Mouse (Mus musculus): ENCODE results near the gene Agbl1. TPM values are rescaled to one million over a fixed set of nuclear protein-coding genes. Genes with fewer than 3 reads are reported as not detected.

The Agbl1 gene
- polyA plus RNA-seq, 1 experiment from 2014 or later = 0.11 TPM

DNA sequence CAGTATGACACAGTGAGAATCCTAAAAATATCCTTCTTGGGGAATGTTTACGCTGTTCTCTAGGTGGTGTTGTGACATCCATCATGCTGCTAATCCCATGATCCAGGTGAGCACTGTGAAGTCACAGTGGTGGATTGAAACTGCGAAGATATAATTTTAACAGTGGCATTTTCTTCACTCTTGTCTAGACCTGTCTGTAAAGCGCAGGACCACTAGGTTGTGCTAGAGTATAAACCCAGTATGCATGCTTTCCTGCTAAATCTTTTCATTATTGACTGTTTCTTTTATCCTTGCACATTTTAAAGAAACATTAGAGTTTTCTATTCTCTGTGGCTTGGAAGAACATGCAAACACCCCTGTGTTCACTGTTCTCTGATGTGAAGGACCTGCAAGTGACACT is 57.8 kb downstream of the Agbl1 start:
- Histone ChIP-seq H3K9ac (no peak overlapping the region), H3K4me2 (replicated peaks) (no peak overlapping the region), H3K27ac (no peak overlapping the region), H3K36me3 (no peaks in the 10 kb centered on the region), H3K4me1 (no peaks in the 10 kb centered on the region), H3K9me3 (no peaks in the 10 kb centered on the region), H3K4me3 (no peak overlapping the region), H3K27me3 (no peaks in the 10 kb centered on the region)
- WGBS = 76% methylated on average over 3 of the region's 3 CpGs
- ATAC-seq (ENCODE audit: low FRiP score, low read depth) = no peak

DNA sequence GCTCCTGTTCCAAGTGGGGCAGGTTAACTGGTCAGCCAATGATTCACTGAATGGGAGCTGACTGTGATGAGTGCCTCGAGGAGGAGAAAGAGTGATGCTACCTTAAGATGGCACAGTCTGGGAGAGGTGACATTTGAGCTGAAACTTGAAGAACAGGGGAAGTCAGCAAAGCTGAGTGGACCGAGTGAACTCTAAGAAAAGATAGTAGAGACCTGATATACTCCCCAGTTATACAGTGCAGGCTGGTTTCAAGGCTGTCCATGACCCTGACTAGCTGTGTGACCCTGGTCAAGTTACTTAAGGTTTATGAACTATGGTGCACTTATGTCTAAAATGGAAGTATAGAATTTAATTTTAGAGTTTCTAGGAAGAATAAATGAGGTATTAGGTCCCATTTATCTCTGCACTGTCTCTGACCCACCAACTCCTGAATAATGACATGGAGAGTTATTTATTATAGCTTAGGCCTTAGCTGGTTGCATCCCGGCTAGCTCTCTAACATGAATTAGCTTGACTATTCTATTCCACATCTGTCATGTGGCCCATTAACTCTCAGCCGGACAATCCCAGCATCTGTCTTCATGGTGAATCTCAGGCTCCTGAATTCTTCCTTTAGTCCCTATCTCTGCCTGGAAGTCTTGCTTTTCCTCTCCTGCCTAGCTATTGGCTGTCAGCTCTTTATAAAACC is 92.3 kb downstream of the Agbl1 start:
- Histone ChIP-seq H3K27ac (no peak overlapping the region), H3K36me3 (no peaks in the 10 kb centered on the region), H3K4me3 (no peak overlapping the region), H3K27me3 (no peaks in the 10 kb centered on the region), H3K4me2 (replicated peaks) (no peak overlapping the region), H3K9ac (no peak overlapping the region), H3K4me1 (no peaks in the 10 kb centered on the region), H3K9me3 (no peaks in the 10 kb centered on the region)
- no peak for ATAC-seq (ENCODE audit: low FRiP score, low read depth)
- 80% methylated on average over 4 of the region's 4 CpGs for WGBS

DNA sequence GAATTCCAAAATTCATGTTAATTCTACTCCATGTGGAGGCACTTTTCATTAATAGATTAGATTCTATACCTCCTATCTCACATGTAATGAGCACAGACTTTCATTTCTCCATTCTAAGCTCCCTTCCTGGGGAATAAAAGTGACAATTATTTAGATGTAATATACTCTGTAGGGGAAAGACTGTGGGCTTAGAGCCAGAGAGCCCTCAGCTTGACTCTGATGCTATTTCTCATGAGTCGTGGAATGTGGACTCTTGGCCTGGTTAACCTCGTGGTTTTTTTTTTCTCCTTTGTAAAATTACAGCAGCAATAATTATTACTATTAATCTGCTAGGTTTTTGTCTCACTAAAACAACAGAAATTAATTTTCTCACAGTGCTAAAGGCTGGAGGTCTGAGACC is 96.4 kb downstream of the Agbl1 start:
- 68% methylated on average over 2 of the region's 2 CpGs for WGBS
- no peak overlapping the region for H3K9ac ChIP-seq
- no peak for ATAC-seq (ENCODE audit: low FRiP score, low read depth)
- H3K4me3 ChIP-seq = no peak overlapping the region
- H3K4me1 ChIP-seq = no peaks in the 10 kb centered on the region
- no peaks in the 10 kb centered on the region for H3K27me3 ChIP-seq
- no peak overlapping the region for H3K4me2 ChIP-seq (replicated peaks)
- no peaks in the 10 kb centered on the region for H3K36me3 ChIP-seq
- H3K9me3 ChIP-seq = no peaks in the 10 kb centered on the region
- no peak overlapping the region for H3K27ac ChIP-seq

- 87% methylated on average over 4 of the region's 4 CpGs for WGBS
- no peak for ATAC-seq (ENCODE audit: low FRiP score, low read depth)
These were observed 109.6 kb downstream of the Agbl1 start for GRCm38 (mm10) chr7:76339308-76339707.

GRCm38 (mm10) chr7:76341601-76342000 is 111.9 kb downstream of the Agbl1 start:
- WGBS = 91% methylated on average over 1 of the region's 1 CpGs

More at GRCm38 (mm10) chr7:76339308-76339707, 109.6 kb downstream of the Agbl1 start:
- Histone ChIP-seq H3K36me3 (no peaks in the 10 kb centered on the region), H3K4me2 (replicated peaks) (no peak overlapping the region), H3K9me3 (no peaks in the 10 kb centered on the region), H3K27me3 (no peaks in the 10 kb centered on the region), H3K9ac (no peak overlapping the region), H3K4me3 (no peak overlapping the region), H3K4me1 (no peaks in the 10 kb centered on the region), H3K27ac (no peak overlapping the region)

GRCm38 (mm10) chr7:76353469-76353868 is 123.8 kb downstream of the Agbl1 start:
- no peak overlapping the region for H3K9ac ChIP-seq
- H3K4me2 ChIP-seq (replicated peaks) = no peak overlapping the region
- H3K36me3 ChIP-seq = no peaks in the 10 kb centered on the region
- H3K4me1 ChIP-seq = no peaks in the 10 kb centered on the region
- H3K27ac ChIP-seq = no peak overlapping the region
- H3K27me3 ChIP-seq = no peaks in the 10 kb centered on the region
- no peak for ATAC-seq (ENCODE audit: low FRiP score, low read depth)
- no peaks in the 10 kb centered on the region for H3K9me3 ChIP-seq
- WGBS = 39% methylated on average over 10 of the region's 10 CpGs
- no peak overlapping the region for H3K4me3 ChIP-seq

More at GRCm38 (mm10) chr7:76341601-76342000, 111.9 kb downstream of the Agbl1 start:
- Histone ChIP-seq H3K9me3 (no peaks in the 10 kb centered on the region), H3K36me3 (no peaks in the 10 kb centered on the region), H3K4me1 (no peaks in the 10 kb centered on the region), H3K27ac (no peak overlapping the region), H3K4me3 (no peak overlapping the region), H3K4me2 (replicated peaks) (no peak overlapping the region), H3K9ac (no peak overlapping the region), H3K27me3 (no peaks in the 10 kb centered on the region)
- ATAC-seq (ENCODE audit: low FRiP score, low read depth) = no peak

GRCm38 (mm10) chr7:76354510-76354909 is 124.8 kb downstream of the Agbl1 start:
- no peak for ATAC-seq (ENCODE audit: low FRiP score, low read depth)
- H3K36me3 ChIP-seq = no peaks in the 10 kb centered on the region
- H3K27me3 ChIP-seq = 0 out of 2 replicates have a peak, but pooled peaks cover 2% of the 10 kb centered on the region
- no peak overlapping the region for H3K27ac ChIP-seq
- no peak overlapping the region for H3K9ac ChIP-seq
- H3K4me1 ChIP-seq = no peaks in the 10 kb centered on the region
- no peak overlapping the region for H3K4me3 ChIP-seq
- H3K9me3 ChIP-seq = no peaks in the 10 kb centered on the region
- H3K4me2 ChIP-seq (replicated peaks) = no peak overlapping the region
- WGBS = 24% methylated on average over 3 of the region's 3 CpGs

DNA sequence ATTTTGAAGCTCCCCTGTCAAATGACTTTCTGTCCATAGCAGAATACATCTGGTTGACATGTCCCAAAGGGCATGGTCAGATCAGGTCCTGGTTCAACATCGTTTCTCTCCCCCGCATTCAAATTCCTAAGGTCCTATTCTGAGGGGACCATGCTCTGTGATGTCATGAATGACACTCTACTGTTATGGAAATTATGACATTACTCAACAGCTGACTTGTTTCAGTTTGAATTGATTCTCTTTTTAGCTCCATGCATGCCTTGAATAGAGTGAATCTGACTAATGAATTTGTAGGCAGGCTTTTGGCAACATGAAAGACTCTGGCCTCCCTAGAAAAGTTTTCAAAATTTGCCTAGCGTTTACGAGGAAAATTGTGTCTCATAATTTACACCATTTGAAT is 141.6 kb downstream of the Agbl1 start:
- H3K27me3 ChIP-seq = no peaks in the 10 kb centered on the region
- no peaks in the 10 kb centered on the region for H3K9me3 ChIP-seq
- 89% methylated on average over 4 of the region's 4 CpGs for WGBS
- no peak for ATAC-seq (ENCODE audit: low FRiP score, low read depth)
- no peak overlapping the region for H3K4me2 ChIP-seq (replicated peaks)
- H3K4me1 ChIP-seq = no peaks in the 10 kb centered on the region
- no peak overlapping the region for H3K9ac ChIP-seq
- no peak overlapping the region for H3K4me3 ChIP-seq
- no peak overlapping the region for H3K27ac ChIP-seq
- H3K36me3 ChIP-seq = no peaks in the 10 kb centered on the region

GRCm38 (mm10) chr7:76379493-76379892 is 149.8 kb downstream of the Agbl1 start:
- 86% methylated on average over 3 of the region's 3 CpGs for WGBS
- H3K4me1 ChIP-seq = no peaks in the 10 kb centered on the region
- H3K27ac ChIP-seq = no peak overlapping the region
- H3K27me3 ChIP-seq = peaks cover 8% of the 10 kb centered on the region; the same call in 1 of the 2 replicates
- H3K36me3 ChIP-seq = no peaks in the 10 kb centered on the region
- no peak overlapping the region for H3K9ac ChIP-seq
- no peak for ATAC-seq (ENCODE audit: low FRiP score, low read depth)
- H3K4me3 ChIP-seq = no peak overlapping the region
- no peak overlapping the region for H3K4me2 ChIP-seq (replicated peaks)
- 0 out of 2 replicates have a peak, but pooled peaks cover 4% of the 10 kb centered on the region for H3K9me3 ChIP-seq

GRCm38 (mm10) chr7:76381986-76382385 is 152.3 kb downstream of the Agbl1 start:
- Histone ChIP-seq H3K36me3 (no peaks in the 10 kb centered on the region), H3K27me3 (peaks cover 11% of the 10 kb centered on the region; the same call in 1 of the 2 replicates), H3K4me3 (no peak overlapping the region), H3K4me2 (replicated peaks) (no peak overlapping the region), H3K9me3 (no peaks in the 10 kb centered on the region), H3K27ac (no peak overlapping the region), H3K4me1 (no peaks in the 10 kb centered on the region), H3K9ac (no peak overlapping the region)
- WGBS = 36% methylated on average over 2 of the region's 2 CpGs
- peak; percentile 76 for ATAC-seq (ENCODE audit: low FRiP score, low read depth)

DNA sequence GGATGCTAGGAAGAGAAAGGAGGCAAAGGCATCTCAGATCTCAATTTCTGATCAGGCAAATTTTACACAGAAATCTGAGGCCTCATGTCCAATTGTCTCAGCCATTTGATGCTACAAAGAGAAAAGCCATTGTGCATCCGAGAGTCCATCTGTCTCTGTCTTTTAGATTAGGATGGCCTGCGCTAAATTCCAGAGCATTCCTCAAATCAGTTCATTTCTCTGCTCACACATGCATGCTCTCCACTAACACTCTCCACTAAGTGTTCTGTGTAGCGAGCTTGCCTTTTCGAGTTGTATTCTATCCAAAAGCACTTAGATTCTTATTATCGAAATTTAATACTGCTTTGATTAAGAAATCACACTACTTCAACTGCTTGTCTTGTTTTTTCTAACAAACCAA is 159.6 kb downstream of the Agbl1 start:
- H3K9me3 ChIP-seq = no peaks in the 10 kb centered on the region
- no peak overlapping the region for H3K4me3 ChIP-seq
- no peaks in the 10 kb centered on the region for H3K36me3 ChIP-seq
- ATAC-seq (ENCODE audit: low FRiP score, low read depth) = no peak
- H3K4me1 ChIP-seq = peaks cover 4% of the 10 kb centered on the region; the same call in 1 of the 2 replicates
- H3K4me2 ChIP-seq (replicated peaks) = no peak overlapping the region
- 86% methylated on average over 5 of the region's 5 CpGs for WGBS
- peaks cover 22% of the 10 kb centered on the region for H3K27me3 ChIP-seq
- H3K9ac ChIP-seq = no peak overlapping the region
- no peak overlapping the region for H3K27ac ChIP-seq

DNA sequence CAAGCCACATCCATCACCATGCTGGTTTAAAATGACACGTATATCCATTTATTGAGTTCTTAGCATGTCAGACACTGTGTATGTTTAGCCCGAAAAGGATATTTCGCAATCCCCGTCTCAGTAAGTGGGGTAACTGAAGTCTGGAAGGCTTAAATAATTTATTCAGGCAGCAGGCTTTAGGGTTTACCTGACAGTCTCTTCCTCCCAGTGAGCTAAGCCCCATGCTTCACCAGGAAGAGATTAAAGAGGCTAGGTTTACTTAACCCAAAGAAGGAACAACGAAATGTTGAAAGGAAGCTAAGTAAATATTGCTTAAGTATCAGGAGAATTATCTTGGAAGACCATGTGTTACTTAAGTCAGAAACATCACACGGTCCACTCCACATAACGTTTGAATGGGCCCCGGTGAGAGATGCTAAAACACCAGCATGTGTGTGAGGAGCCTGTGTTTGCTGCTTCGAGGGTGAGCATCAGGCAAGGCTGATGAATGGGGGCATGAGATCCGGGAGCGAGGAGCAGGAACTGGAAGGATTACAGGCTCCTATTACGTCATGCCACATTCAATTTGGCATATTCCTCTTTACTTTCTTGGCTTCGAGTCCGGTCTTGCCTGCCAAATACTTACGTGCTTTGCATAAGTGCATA is 162.7 kb downstream of the Agbl1 start:
- WGBS = 25% methylated on average over 15 of the region's 15 CpGs
- peak overlapping the region; percentile 28; the same call in 1 of the 2 replicates for H3K4me3 ChIP-seq
- H3K9ac ChIP-seq = no peak overlapping the region
- H3K9me3 ChIP-seq = no peaks in the 10 kb centered on the region
- peaks cover 4% of the 10 kb centered on the region; the same call in 1 of the 2 replicates for H3K4me1 ChIP-seq
- ATAC-seq (ENCODE audit: low FRiP score, low read depth) = peak; percentile 45; the same call in 1 of the 2 replicates
- no peaks in the 10 kb centered on the region for H3K36me3 ChIP-seq
- peaks cover 30% of the 10 kb centered on the region for H3K27me3 ChIP-seq
- peak overlapping the region; percentile 61 for H3K4me2 ChIP-seq (replicated peaks)
- H3K27ac ChIP-seq = no peak overlapping the region

All from limb, embryonic 13.5 days (tissue).